Mouse (Mus musculus) embryonic facial prominence, embryonic 10.5 days (tissue): Measurements from ENCODE around the gene Asic1. TPM values are rescaled to one million over a fixed set of nuclear protein-coding genes. Genes with fewer than 3 reads are reported as not detected.
A peak's percentile ranks its signal among the peaks of the same experiment; 100 is the strongest.
"Not testable (repeated sequence)": the region's sequence is repeated elsewhere in the genome, so short reads cannot be mapped to it uniquely, and the experiment has no call there.

Source experiments
- DNase-seq: peaks from one replicate; pipeline ENCODE4 v3.0.0-alpha.2; 2017; ENCODE audit warnings: low spot score
- H3K27ac ChIP-seq: fragments of 300-500 bp; sonication (generic); replicated peaks from 2 replicates; pipeline ENCODE4 v1.5.1; 2016; ENCODE audit warnings: mild to moderate bottlenecking
- H3K27me3 ChIP-seq: fragments of 300-500 bp; sonication (generic); replicated peaks from 2 replicates; pipeline ENCODE4 v1.6.1; 2016; ENCODE audit warnings: low read depth, mild to moderate bottlenecking; ENCODE audit not compliant: poor library complexity, severe bottlenecking
- H3K36me3 ChIP-seq: fragments of 300-500 bp; sonication (generic); replicated peaks from 2 replicates; pipeline ENCODE4 v1.6.1; 2016; ENCODE audit warnings: mild to moderate bottlenecking, moderate library complexity
- H3K4me1 ChIP-seq: fragments of 300-500 bp; sonication (generic); 2 replicates; pipeline ENCODE4 v1.6.1; 2016
- H3K4me3 ChIP-seq: fragments of 300-500 bp; sonication (generic); 2 replicates; pipeline ENCODE4 v1.5.1; 2016; ENCODE audit warnings: mild to moderate bottlenecking, moderate library complexity
- H3K9me3 ChIP-seq: fragments of 300-500 bp; sonication (generic); 2 replicates; pipeline ENCODE4 v1.6.1; 2016; ENCODE audit warnings: mild to moderate bottlenecking
- WGBS: fragments of 180-500 bp; shearing (Covaris S2); methylation state at CpG from one replicate; pipeline ENCODE4 v1.1.7; 2016; 5-methylcytosine and 5-hydroxymethylcytosine counted together
- polyA plus RNA-seq: library from polyadenylated mRNA; unstranded; fragments of >200 nt; fragmentation: Nextera tagmentation; extraction: Ambion mirVana; gene quantifications from 2 replicates; pipeline ENCODE4 v1.2.1, GENCODE M21; 2016

The Asic1 gene
- polyA plus RNA-seq, 1 experiment from 2014 or later, result 3.2 TPM

- H3K4me3 ChIP-seq, result no peak overlapping the region
- H3K4me1 ChIP-seq, result peaks cover 23% of the 10 kb centered on the region
- H3K27me3 ChIP-seq, result peaks cover 50% of the 10 kb centered on the region
- DNase-seq, result peak; percentile 56
- WGBS, result 31% methylated on average over 2 of the region's 2 CpGs
- H3K36me3 ChIP-seq, result no peaks in the 10 kb centered on the region
- H3K9me3 ChIP-seq, result no peaks in the 10 kb centered on the region
- H3K27ac ChIP-seq, result no peak overlapping the region
Observed at GRCm38 (mm10) chr15:99697309-99697708, 27.1 kb downstream of the Asic1 start.

GRCm38 (mm10) chr15:99698533-99699085 is 28.4 kb downstream of the Asic1 start:
- Histone ChIP-seq H3K4me1 (peaks cover 34% of the 10 kb centered on the region), H3K4me3 (0 out of 2 replicates have a peak overlapping the region, but pooled peaks have one; percentile 28), H3K27ac (no peak overlapping the region), H3K36me3 (peaks cover 7% of the 10 kb centered on the region), H3K9me3 (no peaks in the 10 kb centered on the region), H3K27me3 (peaks cover 41% of the 10 kb centered on the region)
- 35% methylated on average over 20 of the region's 20 CpGs for WGBS
- no peak for DNase-seq

DNA sequence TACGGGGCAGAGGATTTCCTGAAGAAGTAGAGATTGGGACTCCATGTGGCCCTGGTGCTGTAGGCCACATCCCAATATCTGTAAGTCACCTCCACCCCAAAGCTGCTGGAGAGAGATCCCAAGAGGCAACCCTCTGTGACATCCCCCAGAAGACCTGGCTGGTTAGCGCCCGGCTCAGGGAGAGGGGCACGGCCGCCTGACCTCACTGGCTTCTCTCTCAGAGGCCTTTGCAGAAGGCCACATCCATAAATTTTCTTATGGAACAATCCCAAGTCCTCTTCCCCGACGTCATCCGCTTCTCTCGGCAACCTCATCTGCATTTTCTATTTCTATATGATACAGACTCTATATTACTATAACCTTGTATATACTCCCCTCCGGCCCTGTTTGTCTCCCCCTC is 29.5 kb downstream of the Asic1 start:
- Histone ChIP-seq H3K27me3 (peaks cover 41% of the 10 kb centered on the region), H3K36me3 (peaks cover 18% of the 10 kb centered on the region), H3K27ac (no peak overlapping the region), H3K4me3 (no peak overlapping the region), H3K4me1 (peaks cover 45% of the 10 kb centered on the region), H3K9me3 (no peaks in the 10 kb centered on the region)
- WGBS, result 87% methylated on average over 10 of the region's 10 CpGs
- DNase-seq, result no peak

GRCm38 (mm10) chr15:99700219-99701106 is 30.3 kb downstream of the Asic1 start:
- no peak for DNase-seq
- Histone ChIP-seq H3K27ac (0 out of 2 replicates have a peak overlapping the region, but pooled peaks have one; percentile 100), H3K9me3 (no peaks in the 10 kb centered on the region), H3K4me3 (0 out of 2 replicates have a peak overlapping the region, but pooled peaks have one; percentile 1), H3K4me1 (peaks cover 48% of the 10 kb centered on the region), H3K27me3 (peaks cover 35% of the 10 kb centered on the region), H3K36me3 (peaks cover 23% of the 10 kb centered on the region)
- WGBS, result 85% methylated on average over 18 of the region's 18 CpGs

- H3K9me3 ChIP-seq, DNase-seq: not testable (repeated sequence)
- 48% methylated on average over 16 of the region's 16 CpGs for WGBS
- peaks cover 48% of the 10 kb centered on the region for H3K4me1 ChIP-seq
- peak overlapping the region; percentile 93 for H3K4me3 ChIP-seq
- H3K36me3 ChIP-seq, result peaks cover 33% of the 10 kb centered on the region
- peaks cover 30% of the 10 kb centered on the region for H3K27me3 ChIP-seq
- H3K27ac ChIP-seq, result peak overlapping the region; percentile 100
Observed at GRCm38 (mm10) chr15:99701640-99701998, 31.5 kb downstream of the Asic1 start.

DNA sequence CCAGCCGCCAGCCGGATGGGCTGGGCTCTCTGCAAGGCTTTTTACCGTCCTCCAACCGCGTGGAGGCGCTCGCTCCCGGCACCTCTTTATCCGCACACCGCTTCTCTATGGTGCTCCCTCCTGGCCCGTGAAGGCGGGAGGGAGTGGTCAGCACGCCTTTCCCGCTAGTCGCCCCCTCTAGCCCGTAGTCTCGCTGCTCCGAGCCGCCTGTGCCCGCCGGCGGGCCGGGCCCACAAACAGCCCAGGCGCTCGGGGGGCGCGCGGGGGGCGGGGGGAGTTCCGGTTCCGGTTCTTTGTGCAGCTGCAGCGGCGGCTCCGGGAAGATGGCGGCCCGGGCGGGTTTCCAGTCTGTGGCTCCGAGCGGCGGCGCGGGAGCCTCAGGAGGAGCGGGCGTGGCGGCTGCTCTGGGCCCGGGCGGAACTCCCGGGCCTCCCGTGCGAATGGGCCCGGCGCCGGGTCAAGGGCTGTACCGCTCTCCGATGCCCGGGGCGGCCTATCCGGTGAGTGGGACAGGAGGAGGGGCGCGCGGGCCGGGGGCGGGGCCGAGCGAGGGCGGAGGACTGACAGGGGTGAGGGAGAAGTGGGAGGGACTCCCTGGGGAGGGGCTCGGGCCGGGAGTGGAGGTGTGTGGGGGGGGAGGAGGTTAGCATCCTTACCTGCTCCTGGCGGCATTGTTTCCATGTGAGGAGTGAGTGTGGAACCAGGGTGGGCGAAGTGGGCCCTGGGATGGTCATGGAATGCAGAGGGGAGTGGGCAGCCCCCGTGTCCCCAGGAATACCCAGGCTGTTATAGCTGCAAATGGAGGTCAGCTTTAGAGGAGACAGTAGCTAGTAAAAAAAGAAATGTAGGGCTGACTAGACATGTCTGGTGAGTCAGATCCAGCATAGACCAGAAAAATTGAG is 32.1 kb downstream of the Asic1 start, which contains the start of gene Smarcd1:
Gene Smarcd1, plus strand, starts transcription at position 131 of the 902 bp plus-strand sequence.
- Histone ChIP-seq H3K4me1 (peaks cover 48% of the 10 kb centered on the region), H3K36me3 (peaks cover 39% of the 10 kb centered on the region), H3K27ac (peak within 1 kb of the TSS; percentile 100), H3K9me3 (no peaks in the 10 kb centered on the region), H3K4me3 (peak within 1 kb of the TSS; percentile 93), H3K27me3 (peaks cover 24% of the 10 kb centered on the region)
- WGBS, result under 1% methylated on average over 71 of the region's 71 CpGs
- DNase-seq, result peak; percentile 98

- H3K4me1 ChIP-seq, result peaks cover 48% of the 10 kb centered on the region
- H3K27me3 ChIP-seq, result peaks cover 15% of the 10 kb centered on the region
- no peak for DNase-seq
- no peaks in the 10 kb centered on the region for H3K9me3 ChIP-seq
- 62% methylated on average over 9 of the region's 9 CpGs for WGBS
- peak overlapping the region; percentile 100 for H3K27ac ChIP-seq
- H3K4me3 ChIP-seq, result peak overlapping the region; percentile 93
- peaks cover 48% of the 10 kb centered on the region for H3K36me3 ChIP-seq
Observed at GRCm38 (mm10) chr15:99703104-99703503, 32.9 kb downstream of the Asic1 start.

DNA sequence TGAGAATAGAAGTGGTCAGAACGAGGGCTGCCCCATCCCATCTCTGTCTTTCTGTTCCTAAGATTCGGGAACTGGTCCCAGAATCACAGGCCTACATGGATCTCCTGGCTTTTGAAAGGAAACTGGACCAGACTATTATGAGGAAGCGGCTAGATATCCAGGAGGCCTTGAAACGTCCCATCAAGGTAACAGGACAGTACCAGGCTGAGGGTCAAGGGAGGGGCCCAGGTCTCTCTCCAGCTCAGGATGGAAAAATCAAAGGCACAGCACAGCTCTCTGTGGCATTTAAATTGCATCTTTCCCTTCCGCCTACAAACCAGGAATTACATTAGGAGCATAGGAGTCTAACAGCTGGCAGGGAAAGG is 33.5 kb downstream of the Asic1 start:
- WGBS, result 63% methylated on average over 5 of the region's 5 CpGs
- Histone ChIP-seq H3K4me3 (peak overlapping the region; percentile 93), H3K9me3 (no peaks in the 10 kb centered on the region), H3K4me1 (peaks cover 45% of the 10 kb centered on the region), H3K27me3 (peaks cover 10% of the 10 kb centered on the region; the same call in 1 of the 2 replicates), H3K36me3 (peaks cover 53% of the 10 kb centered on the region), H3K27ac (peak overlapping the region; percentile 75)
- no peak for DNase-seq

GRCm38 (mm10) chr15:99704041-99704681 is 34.0 kb downstream of the Asic1 start:
- no peak for DNase-seq
- WGBS, result 24% methylated on average over 23 of the region's 23 CpGs
- peaks cover 58% of the 10 kb centered on the region for H3K36me3 ChIP-seq

DNA sequence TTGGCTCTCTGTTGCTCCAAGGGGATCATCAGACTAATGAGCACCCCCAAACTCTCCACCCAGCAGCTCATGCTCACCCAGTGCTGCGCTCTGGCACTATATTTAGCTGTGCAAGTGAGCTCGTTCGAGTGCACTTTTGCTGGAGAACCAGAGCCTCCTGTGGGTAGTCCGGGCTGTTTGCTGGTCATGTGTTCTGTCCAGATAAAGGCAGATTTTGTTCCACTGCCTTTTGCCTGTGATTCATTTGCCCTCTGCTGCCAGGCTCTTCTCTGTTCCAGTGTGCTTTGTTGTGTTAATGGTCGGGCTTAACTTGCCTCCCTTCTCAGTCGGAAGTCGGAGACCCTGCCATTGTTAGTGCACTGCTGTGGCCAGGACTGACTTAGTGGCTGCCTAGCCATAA is 34.7 kb downstream of the Asic1 start:
- DNase-seq, result no peak
- Histone ChIP-seq H3K4me1 (peaks cover 41% of the 10 kb centered on the region), H3K4me3 (peak overlapping the region; percentile 93), H3K27me3 (no peaks in the 10 kb centered on the region), H3K9me3 (no peaks in the 10 kb centered on the region), H3K36me3 (peaks cover 66% of the 10 kb centered on the region), H3K27ac (peak overlapping the region; percentile 75)
- WGBS, result 44% methylated on average over 7 of the region's 7 CpGs

More at GRCm38 (mm10) chr15:99704041-99704681, 34.0 kb downstream of the Asic1 start:
- 0 out of 2 replicates have a peak, but pooled peaks cover 5% of the 10 kb centered on the region for H3K27me3 ChIP-seq
- peak overlapping the region; percentile 93 for H3K4me3 ChIP-seq
- peak overlapping the region; percentile 75 for H3K27ac ChIP-seq
- H3K4me1 ChIP-seq, result peaks cover 41% of the 10 kb centered on the region
- no peaks in the 10 kb centered on the region for H3K9me3 ChIP-seq

DNA sequence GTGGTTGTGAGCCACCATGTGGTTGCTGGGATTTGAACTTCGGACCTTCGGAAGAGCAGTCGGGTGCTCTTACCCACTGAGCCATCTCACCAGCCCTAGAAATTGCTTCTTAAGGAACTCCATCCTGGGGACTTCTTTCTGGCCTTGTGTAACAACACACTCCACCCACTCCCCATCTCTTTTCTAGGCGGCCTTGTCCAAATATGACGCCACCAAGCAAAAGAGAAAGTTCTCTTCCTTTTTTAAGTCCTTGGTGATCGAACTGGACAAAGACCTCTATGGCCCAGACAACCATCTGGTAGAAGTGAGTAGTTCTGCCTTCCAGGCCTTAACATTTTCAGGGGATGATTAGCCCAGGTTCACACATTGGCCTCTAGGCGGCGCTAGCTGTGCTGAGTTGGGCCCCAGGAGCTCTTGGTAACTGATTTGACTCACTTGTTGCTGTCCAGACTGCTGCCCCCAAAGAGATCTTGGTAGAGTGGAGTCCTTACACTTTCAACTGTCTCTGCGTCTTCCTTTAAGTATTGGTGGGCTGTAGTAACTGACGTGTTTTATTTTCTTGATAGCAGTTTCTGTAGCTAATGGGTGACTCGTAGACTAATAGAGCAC is 35.4 kb downstream of the Asic1 start, which contains the start of gene Gm17349:
Gene Gm17349, minus strand, starts transcription at position 51 of the 609 bp plus-strand sequence.
- DNase-seq, result peak; percentile 71
- Histone ChIP-seq H3K4me3 (peak within 1 kb of the TSS; percentile 93), H3K27me3 (no peaks in the 10 kb centered on the region), H3K27ac (peak within 1 kb of the TSS; percentile 75), H3K36me3 (peaks cover 72% of the 10 kb centered on the region), H3K4me1 (peaks cover 36% of the 10 kb centered on the region), H3K9me3 (no peaks in the 10 kb centered on the region)
- 61% methylated on average over 11 of the region's 11 CpGs for WGBS
